Mouse (Mus musculus): Measurements from ENCODE around the gene Fam207a.

- TF ChIP-seq CTCF (IDR thresholded peaks at IDR 0.05; ENCODE audit: low read depth) (peak; percentile 87), EP300 (IDR thresholded peaks at IDR 0.05; ENCODE audit: low read depth) (no peak)
Observed at GRCm38 (mm10) chr10:77543226-77543625, 27.6 kb upstream of the Fam207a start.
